Mouse (Mus musculus) erythroblast, embryonic 14.5 days (primary cell): Measurements from ENCODE around the gene Axl. TPM values are rescaled to one million over a fixed set of nuclear protein-coding genes. Genes with fewer than 3 reads are reported as not detected.

ENCODE experiments used
- H3K27me3 ChIP-seq: 2 replicates; pipeline ENCODE4 v1.6.1; 2012; ENCODE audit warnings: inconsistent platforms; ENCODE audit not compliant: control insufficient read depth
- H3K36me3 ChIP-seq: 2 replicates; pipeline ENCODE4 v1.6.1; 2012; ENCODE audit warnings: mild to moderate bottlenecking, inconsistent platforms; ENCODE audit not compliant: control insufficient read depth
- H3K4me1 ChIP-seq: 2 replicates; pipeline ENCODE4 v1.6.1; 2012; ENCODE audit warnings: inconsistent platforms; ENCODE audit not compliant: control insufficient read depth
- H3K4me3 ChIP-seq: replicated peaks from 2 replicates; pipeline ENCODE3; 2012; ENCODE audit warnings: moderate library complexity, mild to moderate bottlenecking, inconsistent platforms
- H3K9me3 ChIP-seq: 2 replicates; pipeline ENCODE4 v1.6.1; 2012; ENCODE audit warnings: low read length, inconsistent platforms, mixed read lengths; ENCODE audit not compliant: control insufficient read depth
- GATA1 ChIP-seq: IDR thresholded peaks from 2 replicates; pipeline ENCODE4 v1.6.1; 2012; ENCODE audit warnings: low read length, inconsistent platforms, mixed read lengths
- TAL1 ChIP-seq: IDR thresholded peaks from 3 replicates; pipeline ENCODE4 v1.6.1; 2012; ENCODE audit warnings: low read length, inconsistent platforms, mixed read lengths
- polyA plus RNA-seq: library from polyadenylated mRNA; stranded (reverse); fragments of >175 nt; gene quantifications from 2 replicates; pipeline ENCODE4 v1.2.3, GENCODE M21; 2012

Axl gene
- polyA plus RNA-seq, 1 experiment, result 0.26 TPM

- Histone ChIP-seq H3K4me1 (peaks cover 11% of the 10 kb centered on the region), H3K36me3 (no peaks in the 10 kb centered on the region), H3K9me3 (no peaks in the 10 kb centered on the region), H3K4me3 (no peak overlapping the region), H3K27me3 (peaks cover 29% of the 10 kb centered on the region)
- TF ChIP-seq GATA1, result no peak
- no peak for TF ChIP-seq TAL1
Observed at GRCm38 (mm10) chr7:25815571-25815970, 27.1 kb upstream of the Axl start.

DNA sequence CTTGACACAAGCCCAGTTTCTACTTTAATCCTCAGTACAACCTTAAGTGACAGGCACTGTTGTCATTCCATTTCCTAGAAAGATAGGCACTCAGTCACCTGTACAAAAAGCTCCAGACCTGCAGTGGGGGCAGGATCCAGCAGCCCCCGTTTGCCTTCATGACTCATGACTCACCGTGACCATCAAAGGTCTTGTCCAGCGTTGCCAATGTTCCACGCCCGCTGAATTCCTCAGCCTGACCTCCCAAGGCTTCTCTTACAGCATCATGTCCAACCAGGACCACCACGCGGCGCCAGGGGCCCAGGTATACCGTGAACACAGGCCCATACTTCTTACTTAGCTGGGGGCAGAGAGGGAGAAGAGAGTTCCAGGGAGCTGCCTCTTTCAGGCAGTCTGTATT, 26.2 kb upstream of the Axl start:
- Histone ChIP-seq H3K4me3 (no peak overlapping the region), H3K9me3 (no peaks in the 10 kb centered on the region), H3K27me3 (peaks cover 29% of the 10 kb centered on the region), H3K4me1 (peaks cover 11% of the 10 kb centered on the region), H3K36me3 (no peaks in the 10 kb centered on the region)
- TF ChIP-seq TAL1 (no peak), GATA1 (no peak)

- Histone ChIP-seq H3K4me1 (peaks cover 11% of the 10 kb centered on the region), H3K4me3 (no peak overlapping the region), H3K9me3 (no peaks in the 10 kb centered on the region), H3K27me3 (peaks cover 29% of the 10 kb centered on the region), H3K36me3 (no peaks in the 10 kb centered on the region)
- no peak for TF ChIP-seq TAL1
- TF ChIP-seq GATA1, result no peak
Observed at GRCm38 (mm10) chr7:25812195-25812594, 23.7 kb upstream of the Axl start.

DNA sequence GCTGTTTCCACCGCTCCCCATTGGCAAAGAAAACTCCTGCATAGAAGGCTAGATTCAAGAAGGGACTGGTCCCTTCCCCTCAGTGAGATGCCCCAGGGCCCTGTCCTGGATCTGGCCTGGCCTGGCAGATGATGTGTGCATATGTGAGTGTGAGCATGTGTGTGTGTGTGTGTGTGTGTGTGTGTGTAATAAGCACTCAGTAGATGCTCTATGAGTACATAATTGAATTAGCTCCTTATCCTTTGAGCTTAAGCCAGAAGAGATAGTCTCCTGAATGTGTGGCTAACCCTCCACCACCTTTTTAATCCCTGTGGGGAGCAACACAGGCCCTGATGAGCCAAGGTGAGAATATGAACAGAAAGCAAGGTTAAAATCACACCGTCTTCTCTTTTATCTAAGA, 23.2 kb upstream of the Axl start:
- peaks cover 9% of the 10 kb centered on the region for H3K4me1 ChIP-seq
- no peaks in the 10 kb centered on the region for H3K9me3 ChIP-seq
- H3K36me3 ChIP-seq, result no peaks in the 10 kb centered on the region
- no peak for TF ChIP-seq TAL1
- TF ChIP-seq GATA1, result no peak
- peaks cover 26% of the 10 kb centered on the region for H3K27me3 ChIP-seq
- no peak overlapping the region for H3K4me3 ChIP-seq

DNA sequence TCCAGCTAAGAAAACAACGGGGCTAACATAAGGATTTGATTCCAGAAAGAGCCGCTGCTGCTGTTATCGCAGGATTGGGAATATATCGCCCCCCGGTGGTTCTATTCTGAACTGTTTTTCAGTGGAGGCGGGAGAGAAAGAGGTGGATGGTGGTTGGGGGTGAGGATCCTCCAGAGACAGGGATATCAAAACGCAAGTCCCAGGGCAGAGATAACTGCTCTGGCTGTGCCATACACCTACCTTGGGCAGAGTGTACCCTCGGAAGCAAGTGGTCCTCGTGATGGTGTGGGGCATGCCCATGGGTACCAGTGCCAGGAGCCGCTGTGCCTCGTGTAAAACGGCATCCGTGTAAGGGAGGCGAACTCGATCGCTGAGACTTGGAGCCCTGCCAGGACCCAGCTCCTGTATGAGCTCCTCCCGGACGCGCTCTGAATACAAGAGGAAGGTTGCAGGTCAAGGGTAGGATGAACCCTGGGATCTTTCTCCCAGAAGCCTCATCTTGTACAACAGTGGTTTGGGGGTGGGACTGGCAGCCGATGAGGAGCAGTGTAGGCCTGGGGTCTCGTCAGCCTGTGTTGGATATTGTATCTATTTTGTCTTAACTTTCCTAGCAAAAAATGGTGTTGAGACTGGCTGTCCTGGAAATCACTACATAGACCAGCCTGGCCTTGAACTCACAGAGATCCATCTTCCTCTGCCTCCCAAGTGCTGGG, 17.3 kb upstream of the Axl start:
- TF ChIP-seq TAL1, result no peak
- no peak for TF ChIP-seq GATA1

GRCm38 (mm10) chr7:25804792-25805191, 16.3 kb upstream of the Axl start:
- TF ChIP-seq TAL1 (no peak), GATA1 (no peak)
- peaks cover 4% of the 10 kb centered on the region for H3K4me1 ChIP-seq

More for the DNA sequence above, 17.3 kb upstream of the Axl start:
- Histone ChIP-seq H3K4me1 (peaks cover 4% of the 10 kb centered on the region), H3K9me3 (no peaks in the 10 kb centered on the region), H3K4me3 (no peak overlapping the region), H3K27me3 (no peaks in the 10 kb centered on the region), H3K36me3 (no peaks in the 10 kb centered on the region)

DNA sequence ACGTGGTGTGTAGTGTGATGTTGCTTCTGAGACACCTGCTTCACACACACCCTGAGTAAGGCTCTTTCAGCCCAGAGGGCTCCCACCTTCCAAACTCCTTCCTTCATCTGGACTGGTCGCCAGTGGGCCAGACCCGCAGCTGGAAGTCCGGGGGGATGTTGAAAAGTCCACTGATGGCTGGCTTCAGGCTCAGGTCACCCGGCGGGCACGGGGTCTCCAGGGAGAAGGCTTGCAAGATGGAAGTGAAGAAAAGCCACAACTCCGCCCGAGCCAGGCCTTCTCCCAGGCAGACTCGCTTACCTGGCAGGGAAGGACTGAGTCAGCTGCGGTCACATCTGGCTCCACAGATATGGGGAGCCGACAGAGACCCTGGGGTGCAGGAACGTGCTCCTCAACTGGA, 15.0 kb upstream of the Axl start:
- TF ChIP-seq GATA1, result no peak
- no peak for TF ChIP-seq TAL1
- peaks cover 4% of the 10 kb centered on the region for H3K4me1 ChIP-seq

More at GRCm38 (mm10) chr7:25804792-25805191, 16.3 kb upstream of the Axl start:
- H3K4me3 ChIP-seq, result no peak overlapping the region
- no peaks in the 10 kb centered on the region for H3K9me3 ChIP-seq
- no peaks in the 10 kb centered on the region for H3K36me3 ChIP-seq
- no peaks in the 10 kb centered on the region for H3K27me3 ChIP-seq

DNA sequence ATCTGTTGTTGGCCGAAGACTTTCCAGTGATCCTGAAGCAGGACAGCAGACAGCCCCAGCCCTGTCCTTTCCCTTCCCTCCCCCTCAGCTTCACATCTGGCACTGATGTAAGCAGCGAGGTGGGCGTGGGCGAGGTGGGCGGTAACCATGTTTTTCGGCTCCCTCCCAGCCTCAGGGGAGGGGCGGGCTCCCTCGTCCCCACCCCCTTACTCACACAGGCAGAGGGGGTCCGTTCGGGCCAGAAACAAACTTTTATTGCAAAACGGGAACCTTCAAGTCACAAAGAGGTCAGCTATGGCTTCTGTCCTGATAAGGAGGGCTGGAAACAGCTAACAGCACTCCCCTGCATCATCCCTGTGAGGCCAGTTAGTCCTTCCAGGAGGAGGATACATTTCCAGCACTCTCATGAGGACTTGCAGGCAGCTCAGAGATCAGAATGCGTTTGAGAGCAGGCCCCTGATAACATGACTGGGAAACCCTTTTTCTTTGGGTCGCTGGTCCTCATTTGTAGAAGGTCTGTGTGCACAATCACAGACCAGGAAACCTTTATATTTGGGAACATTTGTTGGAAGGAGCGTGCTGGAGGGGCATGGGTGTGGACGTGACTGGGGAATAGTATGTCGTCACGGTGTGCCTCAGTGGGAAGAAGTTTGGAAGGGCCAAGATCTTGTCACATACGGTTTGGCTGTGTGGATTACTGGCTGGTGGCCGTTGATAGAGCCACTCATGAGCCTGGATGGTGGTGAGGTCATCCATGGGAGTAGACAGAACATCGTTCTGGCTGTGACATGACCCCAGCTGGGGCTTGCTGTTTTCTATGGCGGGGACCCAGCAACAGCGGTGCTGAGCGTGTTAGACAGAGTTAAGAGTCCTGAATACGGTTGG, 14.0 kb upstream of the Axl start:
- TF ChIP-seq GATA1 (no peak), TAL1 (no peak)
- Histone ChIP-seq H3K4me1 (peaks cover 4% of the 10 kb centered on the region), H3K36me3 (no peaks in the 10 kb centered on the region), H3K9me3 (peaks cover 4% of the 10 kb centered on the region), H3K4me3 (no peak overlapping the region), H3K27me3 (no peaks in the 10 kb centered on the region)

More for the DNA sequence above, 15.0 kb upstream of the Axl start:
- H3K9me3 ChIP-seq, result peaks cover 2% of the 10 kb centered on the region
- no peak overlapping the region for H3K4me3 ChIP-seq
- no peaks in the 10 kb centered on the region for H3K27me3 ChIP-seq
- H3K36me3 ChIP-seq, result no peaks in the 10 kb centered on the region

DNA sequence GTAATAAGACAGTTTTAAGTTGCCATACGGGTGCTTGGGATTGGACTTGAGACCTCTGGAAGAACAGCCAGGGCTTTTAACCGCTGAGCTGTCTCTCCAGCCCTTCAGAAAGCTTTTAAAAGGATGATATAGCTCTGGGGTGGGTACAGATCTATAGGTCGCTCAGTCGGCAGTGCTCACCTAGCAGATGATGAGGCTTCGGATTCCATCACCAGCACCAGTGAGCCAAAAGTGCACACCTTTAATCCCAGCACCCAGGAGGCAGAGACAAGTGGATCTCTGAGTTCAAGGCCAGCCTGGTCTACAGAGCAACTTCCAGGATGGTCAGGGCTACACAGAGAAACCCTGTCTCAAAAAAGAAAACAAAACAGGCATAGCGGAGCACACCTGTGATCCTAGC, 12.5 kb upstream of the Axl start:
- Histone ChIP-seq H3K4me3 (no peak overlapping the region), H3K4me1 (peaks cover 4% of the 10 kb centered on the region), H3K36me3 (no peaks in the 10 kb centered on the region), H3K9me3 (peaks cover 4% of the 10 kb centered on the region), H3K27me3 (no peaks in the 10 kb centered on the region)
- TF ChIP-seq TAL1 (no peak), GATA1 (no peak)
